Mouse (Mus musculus) midbrain, postnatal 0 days (tissue): ENCODE data around the gene Slc34a2. TPM values are rescaled to one million over a fixed set of nuclear protein-coding genes. Genes with fewer than 3 reads are reported as not detected.

Experiments used
- ATAC-seq: fragments of 200-750 bp; cut with Nextera tagmentation; 2 replicates; pipeline ENCODE4 v1.8.0; 2017; ENCODE audit warnings: moderate number of reproducible peaks, mild to moderate bottlenecking, moderate TSS enrichment, moderate library complexity; ENCODE audit not compliant: low FRiP score
- DNase-seq: peaks from one replicate; pipeline ENCODE4 v3.0.0-alpha.2; 2015; ENCODE audit warnings: low spot score
- H3K27ac ChIP-seq: fragments of 300-500 bp; sonication (generic); 2 replicates; pipeline ENCODE4 v1.5.1; 2014; ENCODE audit warnings: low read depth, mild to moderate bottlenecking, low read length, mixed read lengths
- H3K27me3 ChIP-seq: fragments of 300-500 bp; sonication (generic); 2 replicates; pipeline ENCODE4 v1.6.1; 2014; ENCODE audit warnings: low read length, control low read depth, mixed read lengths; ENCODE audit not compliant: insufficient read depth
- H3K36me3 ChIP-seq: fragments of 300-500 bp; sonication (generic); 2 replicates; pipeline ENCODE4 v1.6.1; 2014; ENCODE audit warnings: low read length, control low read depth, mixed read lengths; ENCODE audit not compliant: insufficient read depth
- H3K4me1 ChIP-seq: fragments of 300-500 bp; sonication (generic); 2 replicates; pipeline ENCODE4 v1.6.1; 2014; ENCODE audit warnings: mild to moderate bottlenecking, control low read depth, antibody characterized with exemption, low read length, mixed read lengths; ENCODE audit not compliant: insufficient read depth
- H3K4me2 ChIP-seq: fragments of 300-500 bp; sonication (generic); 2 replicates; pipeline ENCODE4 v1.6.1; 2014; ENCODE audit warnings: low read depth, mild to moderate bottlenecking, low read length, mixed read lengths; ENCODE audit not compliant: poor library complexity, severe bottlenecking
- H3K4me3 ChIP-seq: fragments of 300-500 bp; sonication (generic); 2 replicates; pipeline ENCODE4 v1.5.1; 2014; ENCODE audit warnings: low read depth, mild to moderate bottlenecking, low read length, moderate library complexity
- H3K9ac ChIP-seq: fragments of 300-500 bp; sonication (generic); replicated peaks from 2 replicates; pipeline ENCODE4 v1.6.1; 2014; ENCODE audit warnings: mild to moderate bottlenecking, low read length, moderate library complexity, mixed read lengths; ENCODE audit not compliant: poor library complexity, severe bottlenecking
- H3K9me3 ChIP-seq: fragments of 300-500 bp; sonication (generic); 2 replicates; pipeline ENCODE4 v1.6.1; 2016; ENCODE audit warnings: low read length, control low read depth
- CTCF ChIP-seq: IDR thresholded peaks from 2 replicates; pipeline ENCODE4 v1.5.1; 2016; ENCODE audit warnings: antibody characterized with exemption, mild to moderate bottlenecking
- WGBS: fragments of 180-500 bp; shearing (Covaris S2); extraction: QIAGEN DNeasy Blood & Tissue Kit; methylation state at CpG from one replicate; pipeline ENCODE4 v1.1.7; 2014; 5-methylcytosine and 5-hydroxymethylcytosine counted together
- polyA plus RNA-seq: library from polyadenylated mRNA; unstranded; fragments of >200 nt; fragmentation: Nextera tagmentation; extraction: Ambion mirVana; gene quantifications from 2 replicates; pipeline ENCODE4 v1.2.1, GENCODE M21; 2015
- total RNA-seq: library from RNA; depleted of rRNA; stranded (reverse); fragments of >200 nt; gene quantifications from 2 replicates; pipeline ENCODE4 v1.2.3, GENCODE M21; 2014

Slc34a2 gene
- total and polyA plus RNA-seq, 2 experiments from 2014 or later: 0.15 to 0.77 TPM

DNA sequence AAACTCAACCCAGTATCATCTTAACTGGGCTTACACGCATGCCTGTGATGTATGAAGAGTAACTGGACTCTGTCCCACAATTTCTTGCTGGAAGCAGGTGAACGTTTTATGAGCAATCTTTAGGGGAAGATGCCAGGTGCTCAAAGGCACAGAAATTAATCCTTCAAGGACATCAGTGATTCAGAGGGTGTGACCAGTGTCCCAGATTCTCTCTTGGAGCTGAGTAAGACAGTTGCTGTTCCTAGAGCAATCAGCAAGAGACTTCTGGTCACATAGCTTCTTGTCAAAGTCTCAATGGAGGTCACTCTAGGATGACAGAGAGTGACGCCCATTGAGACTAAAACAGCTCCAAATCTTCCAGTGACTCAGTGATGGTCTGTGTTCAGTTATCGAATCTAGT lies 19.6 kb upstream of the Slc34a2 start:
- H3K27me3 ChIP-seq: no peaks in the 10 kb centered on the region
- DNase-seq (no peak), ATAC-seq (no peak)
- no peaks in the 10 kb centered on the region for H3K9me3 ChIP-seq
- no peak for TF ChIP-seq CTCF
- no peak overlapping the region for H3K27ac ChIP-seq
- H3K9ac ChIP-seq: no peak overlapping the region
- H3K4me1 ChIP-seq: no peaks in the 10 kb centered on the region
- no peak overlapping the region for H3K4me2 ChIP-seq
- H3K4me3 ChIP-seq: no peak overlapping the region
- 84% methylated on average over 4 of the region's 4 CpGs for WGBS
- no peaks in the 10 kb centered on the region for H3K36me3 ChIP-seq

DNA sequence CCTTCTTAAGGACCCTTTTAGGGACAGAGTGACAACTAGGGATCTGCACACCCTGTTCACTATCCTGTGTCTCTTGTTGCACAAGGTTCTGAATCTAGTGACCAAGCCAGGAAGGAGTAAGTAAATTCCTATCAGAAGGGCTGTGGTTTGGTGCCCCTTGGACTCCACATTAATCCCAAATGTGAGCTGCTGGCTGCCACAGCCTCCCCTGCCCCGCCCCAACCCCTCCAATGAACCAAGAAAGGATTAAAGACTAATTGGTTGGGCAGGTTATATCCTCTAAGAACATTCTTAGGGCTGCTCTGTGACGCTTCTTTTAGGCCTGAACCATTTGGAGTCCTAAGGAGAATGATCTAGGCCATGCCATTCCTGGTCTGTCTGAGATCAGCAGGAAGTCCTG lies 14.4 kb upstream of the Slc34a2 start:
- H3K4me2 ChIP-seq: no peak overlapping the region
- 42% methylated on average over 2 of the region's 2 CpGs for WGBS
- no peaks in the 10 kb centered on the region for H3K36me3 ChIP-seq
- no peak for ATAC-seq
- no peak for TF ChIP-seq CTCF
- no peak overlapping the region for H3K9ac ChIP-seq
- no peak overlapping the region for H3K27ac ChIP-seq
- H3K9me3 ChIP-seq: no peaks in the 10 kb centered on the region
- H3K27me3 ChIP-seq: no peaks in the 10 kb centered on the region
- no peak overlapping the region for H3K4me3 ChIP-seq
- no peak for DNase-seq
- no peaks in the 10 kb centered on the region for H3K4me1 ChIP-seq

DNA sequence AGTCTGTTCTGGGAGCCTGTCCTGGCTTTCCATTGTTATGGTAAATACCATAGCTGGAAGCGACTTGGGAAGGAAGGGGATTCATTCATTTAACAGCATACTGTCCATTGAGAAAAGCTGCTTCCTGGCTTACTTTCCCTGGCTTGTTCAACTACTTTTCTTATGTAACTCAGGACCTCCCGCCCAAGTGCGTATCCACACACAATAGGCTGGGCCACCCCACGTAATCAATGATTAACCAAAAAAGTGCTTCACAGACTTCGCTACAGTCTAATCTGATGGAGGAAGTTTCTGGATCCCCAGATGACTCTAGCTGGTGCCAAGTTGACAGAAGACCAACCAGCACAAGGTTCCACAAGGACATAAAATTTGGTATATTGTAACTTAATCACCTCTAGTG lies 14.0 kb upstream of the Slc34a2 start:
- H3K27ac ChIP-seq: no peak overlapping the region
- H3K27me3 ChIP-seq: no peaks in the 10 kb centered on the region
- no peaks in the 10 kb centered on the region for H3K4me1 ChIP-seq
- no peaks in the 10 kb centered on the region for H3K36me3 ChIP-seq
- ATAC-seq (no peak), DNase-seq (no peak)
- H3K9me3 ChIP-seq: no peaks in the 10 kb centered on the region
- H3K4me2 ChIP-seq: no peak overlapping the region
- no peak for TF ChIP-seq CTCF
- 31% methylated on average over 5 of the region's 5 CpGs for WGBS
- H3K4me3 ChIP-seq: no peak overlapping the region
- H3K9ac ChIP-seq: no peak overlapping the region

DNA sequence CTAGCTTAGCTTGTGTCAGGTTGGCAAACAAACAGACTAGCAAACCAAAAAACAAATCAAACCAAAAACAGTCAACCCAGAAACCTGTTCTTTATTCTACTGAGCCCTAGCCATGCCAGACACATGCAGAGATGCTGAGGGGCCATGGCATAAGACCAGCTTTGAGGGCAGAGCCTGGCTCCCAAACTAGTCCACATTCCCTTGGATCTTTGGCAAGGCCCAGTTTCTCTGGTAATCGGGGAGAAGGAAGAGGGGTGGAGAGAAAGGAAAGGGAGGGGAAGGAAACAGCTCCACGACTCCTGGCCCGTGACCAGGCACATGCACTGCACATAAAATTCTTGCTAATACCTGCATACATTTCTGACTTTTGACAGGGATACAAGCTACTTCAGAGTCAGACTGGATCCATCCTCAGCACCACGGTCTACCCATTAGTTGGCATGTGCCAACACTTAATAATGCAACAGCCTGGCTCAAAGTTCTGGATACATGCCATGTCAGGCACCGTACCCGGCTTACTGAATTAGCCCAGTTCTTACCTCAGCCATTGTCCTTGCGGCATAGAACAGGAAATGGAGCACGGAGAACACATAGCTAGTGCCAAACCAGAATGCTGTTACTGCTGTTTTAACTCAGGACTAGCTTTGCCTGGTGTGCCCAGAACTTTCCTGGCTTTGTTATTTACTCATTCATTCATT lies 12.5 kb upstream of the Slc34a2 start:
- Histone ChIP-seq H3K9me3 (no peaks in the 10 kb centered on the region), H3K4me3 (no peak overlapping the region), H3K4me1 (no peaks in the 10 kb centered on the region), H3K9ac (no peak overlapping the region), H3K27me3 (no peaks in the 10 kb centered on the region), H3K4me2 (no peak overlapping the region), H3K27ac (no peak overlapping the region), H3K36me3 (no peaks in the 10 kb centered on the region)
- ATAC-seq (no peak), DNase-seq (peak; percentile 19)
- no peak for TF ChIP-seq CTCF
- WGBS: 84% methylated on average over 8 of the region's 8 CpGs

DNA sequence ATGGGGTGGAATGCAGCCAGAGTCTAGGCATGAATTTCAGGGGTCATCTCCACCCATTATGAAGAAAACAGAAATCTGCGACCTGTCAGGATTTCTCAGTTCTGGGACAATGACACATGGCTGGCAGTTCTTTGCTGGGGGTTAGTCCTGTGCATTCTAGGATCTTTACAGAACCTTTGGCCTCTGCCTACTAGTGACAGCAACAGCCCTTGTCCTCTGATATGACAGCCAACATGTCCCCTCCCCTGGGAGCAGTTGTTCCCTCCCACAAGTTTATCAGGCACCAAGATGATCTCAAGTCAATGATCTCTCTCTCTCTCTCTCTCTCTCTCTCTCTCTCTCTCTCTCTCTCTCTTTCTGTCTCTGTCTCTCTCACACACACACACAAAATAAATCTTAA lies 6.5 kb upstream of the Slc34a2 start:
- H3K4me2 ChIP-seq: no peak overlapping the region
- no peak for ATAC-seq
- H3K4me1 ChIP-seq: no peaks in the 10 kb centered on the region
- H3K9ac ChIP-seq: no peak overlapping the region
- no peak for DNase-seq
- H3K9me3 ChIP-seq: no peaks in the 10 kb centered on the region
- 81% methylated on average over 1 of the region's 1 CpGs for WGBS
- H3K4me3 ChIP-seq: no peak overlapping the region
- no peaks in the 10 kb centered on the region for H3K36me3 ChIP-seq
- no peaks in the 10 kb centered on the region for H3K27me3 ChIP-seq
- H3K27ac ChIP-seq: no peak overlapping the region
- TF ChIP-seq CTCF: no peak

DNA sequence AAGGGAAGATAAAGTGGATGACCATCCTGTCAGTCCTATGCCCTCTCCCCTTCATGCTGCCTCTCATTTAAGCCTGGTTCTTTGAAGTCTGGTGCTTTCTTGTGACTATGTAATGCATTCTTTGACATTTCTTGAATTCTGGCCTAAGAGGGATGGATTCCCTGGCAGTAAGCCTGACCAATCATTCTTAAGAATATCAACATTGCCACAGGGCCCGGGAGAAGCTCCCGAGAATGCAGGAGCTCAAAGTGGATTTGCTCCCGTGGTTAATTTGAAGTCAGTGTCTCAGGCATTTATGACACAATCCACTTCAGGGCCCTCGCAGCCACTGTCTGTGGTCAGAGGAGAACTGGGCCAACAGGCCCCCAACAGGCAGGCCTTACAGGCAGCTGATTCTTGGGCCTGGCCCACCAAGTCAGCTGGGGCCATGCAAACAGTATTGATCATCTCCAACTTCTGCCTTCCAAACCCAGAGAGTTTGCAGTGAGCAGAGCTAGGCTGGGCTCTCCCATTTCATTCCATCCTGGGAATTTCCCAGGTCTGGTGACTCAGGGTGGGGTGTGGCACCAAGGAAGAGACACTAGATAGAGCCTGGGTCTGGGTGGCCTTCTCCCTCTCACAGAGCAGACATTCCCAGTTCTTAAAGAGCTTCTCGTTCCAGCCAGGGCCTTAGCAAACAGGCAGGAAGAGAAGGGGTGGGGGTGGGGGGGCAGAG lies 4.3 kb downstream of the Slc34a2 start:
- ATAC-seq (no peak), DNase-seq (peak; percentile 38)
- Histone ChIP-seq H3K27ac (no peak overlapping the region), H3K4me3 (no peak overlapping the region), H3K36me3 (no peaks in the 10 kb centered on the region), H3K4me1 (no peaks in the 10 kb centered on the region), H3K9me3 (no peaks in the 10 kb centered on the region), H3K4me2 (no peak overlapping the region), H3K27me3 (no peaks in the 10 kb centered on the region), H3K9ac (no peak overlapping the region)
- no peak for TF ChIP-seq CTCF
- 29% methylated on average over 5 of the region's 5 CpGs for WGBS
